Mouse (Mus musculus) CH12.LX (cell line): ENCODE data around the gene 4930522H14Rik. TPM values are rescaled to one million over a fixed set of nuclear protein-coding genes. Genes with fewer than 3 reads are reported as not detected.

Source experiments
- DNase-seq: peaks from one replicate; pipeline ENCODE4 v3.0.0-alpha.2; 2013; ENCODE audit errors: extremely low read depth
- H3K27ac ChIP-seq: 2 replicates; pipeline ENCODE4 v1.5.1; 2012; ENCODE audit warnings: low read depth, mild to moderate bottlenecking, control low read depth, moderate library complexity; ENCODE audit not compliant: insufficient read depth
- H3K27me3 ChIP-seq: replicated peaks from 2 replicates; pipeline ENCODE3; 2012; ENCODE audit warnings: inconsistent platforms
- H3K36me3 ChIP-seq, 2 experiments: replicated peaks in 1 of 2; 2 replicates each; pipeline versions ENCODE3 to v1.6.1; 2012; ENCODE audit warnings: inconsistent platforms in 1 of 2, low read length in 1 of 2, mild to moderate bottlenecking in 1 of 2, mixed read lengths in 1 of 2, moderate library complexity in 1 of 2; ENCODE audit not compliant: control insufficient read depth in 1 of 2, insufficient read depth in 1 of 2
- H3K4me1 ChIP-seq, 2 experiments: 2 replicates each; pipeline ENCODE4 v1.6.1; 2012; ENCODE audit warnings: inconsistent platforms in 1 of 2, moderate library complexity in 1 of 2; ENCODE audit not compliant: insufficient read depth in 2 of 2, control insufficient read depth in 1 of 2
- H3K4me2 ChIP-seq: 2 replicates; pipeline ENCODE4 v1.6.1; 2012; ENCODE audit warnings: low read depth, mild to moderate bottlenecking, control low read depth; ENCODE audit not compliant: poor library complexity, insufficient read depth, severe bottlenecking
- H3K4me3 ChIP-seq, 3 experiments: fragments of 150-350 bp in 1 of 3; sonication (generic) in 1 of 3; replicated peaks in 1 of 3; 2 replicates each; pipeline versions ENCODE3 to v1.5.1; 2011 to 2012; ENCODE audit warnings: low read depth in 2 of 3, low read length in 2 of 3, mild to moderate bottlenecking in 2 of 3, moderate library complexity in 2 of 3, control low read depth in 1 of 3, improper control_type of control experiment in 1 of 3, inconsistent platforms in 1 of 3, mixed read lengths in 1 of 3; ENCODE audit not compliant: poor library complexity in 1 of 3
- H3K79me2 ChIP-seq: replicated peaks from 2 replicates; pipeline ENCODE4 v1.6.1; 2012; ENCODE audit warnings: mild to moderate bottlenecking, moderate library complexity; ENCODE audit not compliant: control insufficient read depth, poor library complexity, insufficient read depth, severe bottlenecking; ENCODE audit errors: extremely low read depth
- H3K9ac ChIP-seq: 2 replicates; pipeline ENCODE4 v1.6.1; 2012; ENCODE audit warnings: low read depth, mild to moderate bottlenecking, control low read depth, moderate library complexity; ENCODE audit not compliant: insufficient read depth
- H3K9me3 ChIP-seq: replicated peaks from 2 replicates; pipeline ENCODE3; 2012; ENCODE audit warnings: low read length, inconsistent platforms, mixed read lengths
- BHLHE40 ChIP-seq: IDR thresholded peaks from 2 replicates; pipeline ENCODE4 v1.6.1; 2011; ENCODE audit warnings: mild to moderate bottlenecking, low read depth, low read length, improper control_type of control experiment
- CHD1 ChIP-seq: IDR thresholded peaks from 2 replicates; pipeline ENCODE4 v1.6.1; 2012; ENCODE audit warnings: low read depth, low read length, improper control_type of control experiment, inconsistent platforms
- CHD2 ChIP-seq: IDR thresholded peaks from 2 replicates; pipeline ENCODE4 v1.6.1; 2011; ENCODE audit warnings: low read length, improper control_type of control experiment
- CTCF ChIP-seq, 2 experiments: IDR thresholded peaks in 1 of 2; conservative IDR thresholded peaks in 1 of 2; 2 replicates each; pipeline ENCODE4 v1.5.1; 2011 to 2012; ENCODE audit warnings: low read depth in 2 of 2, low read length in 2 of 2, improper control_type of control experiment in 1 of 2, inconsistent platforms in 1 of 2, mild to moderate bottlenecking in 1 of 2, moderate library complexity in 1 of 2
- ELF1 ChIP-seq: IDR thresholded peaks from 2 replicates; pipeline ENCODE4 v1.6.1; 2014; ENCODE audit warnings: low read depth, mild to moderate bottlenecking, inconsistent platforms, low read length, improper control_type of control experiment
- ETS1 ChIP-seq: conservative IDR thresholded peaks from 2 replicates; pipeline ENCODE4 v1.6.1; 2012; ENCODE audit warnings: low read depth, mild to moderate bottlenecking, inconsistent platforms, low read length, improper control_type of control experiment, moderate library complexity
- GABPA ChIP-seq: IDR thresholded peaks from 2 replicates; pipeline ENCODE4 v1.6.1; 2012; ENCODE audit warnings: low read depth, low read length, improper control_type of control experiment, inconsistent platforms; ENCODE audit not compliant: insufficient replicate concordance
- HCFC1 ChIP-seq: IDR thresholded peaks from 2 replicates; pipeline ENCODE4 v1.6.1; 2012; ENCODE audit warnings: low read depth, mild to moderate bottlenecking, inconsistent platforms, low read length, improper control_type of control experiment
- IRF4 ChIP-seq: IDR thresholded peaks from 2 replicates; pipeline ENCODE4 v1.6.1; 2014; ENCODE audit warnings: low read depth, mild to moderate bottlenecking, inconsistent platforms, low read length, improper control_type of control experiment
- KAT2A ChIP-seq: IDR thresholded peaks from 2 replicates; pipeline ENCODE4 v1.6.1; 2012; ENCODE audit warnings: low read length, improper control_type of control experiment, inconsistent platforms; ENCODE audit not compliant: insufficient replicate concordance
- MAFK ChIP-seq: IDR thresholded peaks from 2 replicates; pipeline ENCODE4 v1.6.1; 2011; ENCODE audit warnings: low read length, improper control_type of control experiment; ENCODE audit not compliant: insufficient replicate concordance
- MAX ChIP-seq: IDR thresholded peaks from 2 replicates; pipeline ENCODE4 v1.6.1; 2011; ENCODE audit warnings: low read length, improper control_type of control experiment
- MEF2A ChIP-seq: IDR thresholded peaks from 2 replicates; pipeline ENCODE4 v1.6.1; 2014; ENCODE audit warnings: low read depth, mild to moderate bottlenecking, inconsistent platforms, low read length, improper control_type of control experiment, borderline replicate concordance
- MXI1 ChIP-seq: IDR thresholded peaks from 2 replicates; pipeline ENCODE4 v1.6.1; 2011; ENCODE audit warnings: mild to moderate bottlenecking, low read depth, low read length, improper control_type of control experiment
- MYC ChIP-seq: IDR thresholded peaks from 2 replicates; pipeline ENCODE4 v1.6.1; 2011; ENCODE audit warnings: low read depth, mild to moderate bottlenecking, improper control_type of control experiment, low read length
- NELFE ChIP-seq: IDR thresholded peaks from 2 replicates; pipeline ENCODE4 v1.6.1; 2011; ENCODE audit warnings: low read depth, low read length, improper control_type of control experiment
- PAX5 ChIP-seq: IDR thresholded peaks from 2 replicates; pipeline ENCODE4 v1.6.1; 2012; ENCODE audit warnings: low read length, inconsistent platforms, mixed read lengths
- POLR2A ChIP-seq: IDR thresholded peaks from 2 replicates; pipeline ENCODE4 v1.6.1; 2011; ENCODE audit warnings: low read depth, mild to moderate bottlenecking, improper control_type of control experiment, low read length
- SIN3A ChIP-seq: IDR thresholded peaks from 2 replicates; pipeline ENCODE4 v1.6.1; 2012; ENCODE audit warnings: low read length, improper control_type of control experiment, inconsistent platforms
- TBP ChIP-seq: conservative IDR thresholded peaks from 2 replicates; pipeline ENCODE4 v1.6.1; 2011; ENCODE audit warnings: low read depth, low read length, improper control_type of control experiment
- UBTF ChIP-seq: IDR thresholded peaks from 2 replicates; pipeline ENCODE4 v1.6.1; 2012; ENCODE audit warnings: low read depth, mild to moderate bottlenecking, inconsistent platforms, low read length, improper control_type of control experiment, moderate library complexity
- USF1 ChIP-seq: IDR thresholded peaks from 2 replicates; pipeline ENCODE4 v1.6.1; 2014; ENCODE audit warnings: low read depth, mild to moderate bottlenecking, inconsistent platforms, low read length, improper control_type of control experiment
- USF2 ChIP-seq: conservative IDR thresholded peaks from 2 replicates; pipeline ENCODE4 v1.6.1; 2011; ENCODE audit warnings: low read depth, low read length, improper control_type of control experiment
- ZC3H11A ChIP-seq: IDR thresholded peaks from 2 replicates; pipeline ENCODE4 v1.6.1; 2012; ENCODE audit warnings: low read depth, mild to moderate bottlenecking, inconsistent platforms, low read length, improper control_type of control experiment
- ZKSCAN1 ChIP-seq: IDR thresholded peaks from 2 replicates; pipeline ENCODE4 v1.6.1; 2012; ENCODE audit warnings: low read depth, inconsistent platforms, low read length, improper control_type of control experiment, borderline replicate concordance
- ZMIZ1 ChIP-seq: IDR thresholded peaks from 2 replicates; pipeline ENCODE4 v1.6.1; 2012; ENCODE audit warnings: low read depth, mild to moderate bottlenecking, inconsistent platforms, low read length, improper control_type of control experiment
- ZNF384 ChIP-seq: IDR thresholded peaks from 2 replicates; pipeline ENCODE4 v1.6.1; 2012; ENCODE audit warnings: low read depth, low read length, improper control_type of control experiment, inconsistent platforms
- dilution Hi-C: fragments of 300-500 bp; cut with MboI; formaldehyde crosslinking; loops from 2 replicates; pipeline ENCODE4 v1.14.3; 2020; ENCODE audit warnings: low sequenced_read_pairs; ENCODE audit not compliant: extremely low pct_unique_long_range_greater_than_20kb, extremely low pct_ligation_motif_present
- in situ Hi-C: fragments of 300-500 bp; cut with MboI; formaldehyde crosslinking; loops from 3 replicates; pipeline ENCODE4 v1.14.3; 2019; ENCODE audit warnings: low sequenced_read_pairs, low pct_ligation_motif_present, low pct_unique_long_range_greater_than_20kb, mixed read lengths
- polyA plus RNA-seq: library from polyadenylated mRNA; unstranded; fragments of >175 nt; gene quantifications from 2 replicates; pipeline ENCODE4 v1.2.1, GENCODE M21; 2012; ENCODE audit warnings: low read depth; ENCODE audit not compliant: insufficient read length
- total RNA-seq, 2 experiments: library from RNA; depleted of rRNA; stranded (reverse); fragments of 300-350 nt in 1 of 2; fragments of >200 nt in 1 of 2; gene quantifications; 2 replicates each; pipeline ENCODE4 v1.2.3; 2012 to 2014

The 4930522H14Rik gene
- total and polyA plus RNA-seq, 3 experiments, result not detected

DNA sequence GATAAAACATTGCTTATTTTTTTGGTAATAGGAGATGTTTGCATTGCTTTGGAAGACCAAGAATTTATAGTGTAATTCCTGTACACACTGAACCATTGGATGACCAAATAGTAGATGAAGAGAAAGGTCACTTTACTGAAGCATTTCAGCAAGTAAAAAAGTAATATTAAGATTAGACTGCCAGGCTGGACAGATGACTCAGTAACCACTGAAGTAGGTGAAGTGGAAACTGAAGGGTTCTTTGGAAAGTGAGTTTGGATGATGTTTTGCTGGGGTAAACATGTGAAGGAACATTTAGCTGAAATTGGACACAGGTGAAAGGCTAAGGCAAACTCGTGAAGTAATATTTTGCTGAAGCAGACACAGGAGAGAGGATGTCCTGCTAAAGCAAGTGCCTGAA, 41.5 kb upstream of the 4930522H14Rik start:
- H3K36me3 ChIP-seq, result no peaks in the 10 kb centered on the region
- H3K9me3 ChIP-seq, result no peaks in the 10 kb centered on the region
- no peaks in the 10 kb centered on the region for H3K79me2 ChIP-seq
- no peak overlapping the region for H3K4me3 ChIP-seq
- TF ChIP-seq MYC, result no peak
- TF ChIP-seq ETS1, result no peak
- TF ChIP-seq KAT2A, result no peak
- TF ChIP-seq BHLHE40, result no peak
- TF ChIP-seq USF2, result no peak
- no peak for TF ChIP-seq HCFC1
- TF ChIP-seq USF1, result no peak
- no peak for TF ChIP-seq UBTF
- no peak for TF ChIP-seq MAX
- TF ChIP-seq ZKSCAN1, result no peak
- no peak for TF ChIP-seq MAFK
- no peak for TF ChIP-seq POLR2A
- no peak for TF ChIP-seq SIN3A
- TF ChIP-seq IRF4, result no peak
- TF ChIP-seq, all 38 proteins: peak for 0
- H3K4me1 ChIP-seq, result no peaks in the 10 kb centered on the region
- no peak overlapping the region for H3K9ac ChIP-seq
- no peaks in the 10 kb centered on the region for H3K27me3 ChIP-seq
- dilution Hi-C loops (no loop called here), in situ Hi-C loops (no loop called here)
- no peak overlapping the region for H3K27ac ChIP-seq
- no peak overlapping the region for H3K4me2 ChIP-seq
- no peak for DNase-seq

DNA sequence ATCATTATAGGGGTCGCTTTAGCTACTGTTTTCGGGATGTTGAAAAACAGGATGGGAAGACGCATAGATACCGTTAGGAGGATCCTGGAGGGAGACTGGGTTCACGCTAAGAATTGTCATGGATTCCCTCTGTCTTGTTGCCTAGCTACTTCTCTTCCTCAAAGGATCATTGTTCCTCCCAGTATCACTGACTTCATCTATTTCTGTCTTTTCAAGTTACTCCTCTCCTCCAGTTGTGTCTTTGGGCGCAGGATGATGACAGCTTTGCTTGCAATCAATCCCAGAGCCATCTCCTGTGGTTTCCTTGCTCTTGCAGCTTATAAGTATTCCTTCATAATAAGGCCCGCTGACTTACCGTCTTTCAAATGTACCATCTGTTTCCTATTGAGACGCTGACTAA, 38.3 kb upstream of the 4930522H14Rik start:
- in situ Hi-C loops, result no loop called here
- no peaks in the 10 kb centered on the region for H3K9me3 ChIP-seq
- H3K27ac ChIP-seq, result no peak overlapping the region
- H3K4me2 ChIP-seq, result no peak overlapping the region
- H3K4me1 ChIP-seq, result no peaks in the 10 kb centered on the region
- no peak overlapping the region for H3K4me3 ChIP-seq
- no peaks in the 10 kb centered on the region for H3K27me3 ChIP-seq
- dilution Hi-C loops, result no loop called here
- H3K79me2 ChIP-seq, result no peaks in the 10 kb centered on the region
- TF ChIP-seq ELF1 (no peak), CHD2 (no peak), MEF2A (no peak), USF1 (no peak), SIN3A (no peak), CHD1 (no peak), PAX5 (no peak), IRF4 (no peak), NELFE (no peak), TBP (no peak), CTCF (conservative IDR thresholded peaks at IDR 0.05 in 1 of 2, IDR thresholded peaks at IDR 0.05 in 1 of 2; ENCODE audit: low read depth in 2 of 2, low read length in 2 of 2) (no peak), GABPA (no peak), ETS1 (no peak), ZNF384 (no peak), MYC (no peak), ZC3H11A (no peak), MXI1 (no peak), ZMIZ1 (no peak)
- H3K9ac ChIP-seq, result no peak overlapping the region
- DNase-seq, result no peak
- H3K36me3 ChIP-seq, result no peaks in the 10 kb centered on the region
